Mouse (Mus musculus) hindbrain, postnatal 0 days (tissue): Measurements from ENCODE around the gene Elf2. TPM values are rescaled to one million over a fixed set of nuclear protein-coding genes. Genes with fewer than 3 reads are reported as not detected.
"Not testable (repeated sequence)": the region's sequence is repeated elsewhere in the genome, so short reads cannot be mapped to it uniquely, and the experiment has no call there.

Source experiments
- ATAC-seq: fragments of 200-750 bp; cut with Nextera tagmentation; 2 replicates; pipeline ENCODE4 v1.8.0; 2017; ENCODE audit warnings: mild to moderate bottlenecking, moderate TSS enrichment, moderate library complexity
- DNase-seq: peaks from one replicate; pipeline ENCODE4 v3.0.0-alpha.2; 2015; ENCODE audit warnings: low spot score
- H3K27ac ChIP-seq: fragments of 300-500 bp; sonication (generic); 2 replicates; pipeline ENCODE4 v1.5.1; 2014; ENCODE audit warnings: mild to moderate bottlenecking
- H3K27me3 ChIP-seq: fragments of 300-500 bp; sonication (generic); 2 replicates; pipeline ENCODE4 v1.6.1; 2014; ENCODE audit warnings: low read length, mixed read lengths; ENCODE audit not compliant: insufficient read depth
- H3K36me3 ChIP-seq: fragments of 300-500 bp; sonication (generic); 2 replicates; pipeline ENCODE4 v1.6.1; 2014; ENCODE audit warnings: low read length, mixed read lengths; ENCODE audit not compliant: insufficient read depth
- H3K4me1 ChIP-seq: fragments of 300-500 bp; sonication (generic); 2 replicates; pipeline ENCODE4 v1.6.1; 2014; ENCODE audit warnings: antibody characterized with exemption, low read length, mixed read lengths; ENCODE audit not compliant: insufficient read depth
- H3K4me2 ChIP-seq: fragments of 300-500 bp; sonication (generic); 2 replicates; pipeline ENCODE4 v1.6.1; 2014; ENCODE audit warnings: low read depth, mild to moderate bottlenecking, low read length, moderate library complexity, mixed read lengths
- H3K4me3 ChIP-seq: fragments of 300-500 bp; sonication (generic); 2 replicates; pipeline ENCODE4 v1.5.1; 2014; ENCODE audit warnings: low read length
- H3K9ac ChIP-seq: fragments of 300-500 bp; sonication (generic); replicated peaks from 2 replicates; pipeline ENCODE4 v1.6.1; 2014; ENCODE audit warnings: mild to moderate bottlenecking, low read length, moderate library complexity, mixed read lengths
- H3K9me3 ChIP-seq: fragments of 300-500 bp; sonication (generic); 2 replicates; pipeline ENCODE4 v1.6.1; 2016; ENCODE audit warnings: low read length, mixed read lengths
- CTCF ChIP-seq: IDR thresholded peaks from 2 replicates; pipeline ENCODE4 v1.5.1; 2016; ENCODE audit warnings: antibody characterized with exemption, control low read depth, low read depth
- WGBS: fragments of 180-500 bp; shearing (Covaris S2); extraction: QIAGEN DNeasy Blood & Tissue Kit; methylation state at CpG from one replicate; pipeline ENCODE4 v1.1.7; 2014; 5-methylcytosine and 5-hydroxymethylcytosine counted together
- polyA plus RNA-seq: library from polyadenylated mRNA; unstranded; fragments of >200 nt; fragmentation: Nextera tagmentation; extraction: Ambion mirVana; gene quantifications from 2 replicates; pipeline ENCODE4 v1.2.1, GENCODE M21; 2015
- total RNA-seq: library from RNA; depleted of rRNA; stranded (reverse); fragments of >200 nt; gene quantifications from 2 replicates; pipeline ENCODE4 v1.2.3, GENCODE M21; 2014

Elf2 gene
- total and polyA plus RNA-seq, 2 experiments from 2014 or later: 32.6 to 47.8 TPM

GRCm38 (mm10) chr3:51220846-51221245, 119.6 kb downstream of the Elf2 start:
- TF ChIP-seq CTCF: no peak
- H3K9ac ChIP-seq: no peak overlapping the region
- H3K27ac ChIP-seq: no peak overlapping the region
- WGBS: 67% methylated on average over 4 of the region's 4 CpGs
- H3K36me3 ChIP-seq: no peaks in the 10 kb centered on the region
- no peaks in the 10 kb centered on the region for H3K9me3 ChIP-seq
- DNase-seq (no peak), ATAC-seq (no peak)
- no peaks in the 10 kb centered on the region for H3K4me1 ChIP-seq
- no peaks in the 10 kb centered on the region for H3K27me3 ChIP-seq
- no peak overlapping the region for H3K4me2 ChIP-seq
- H3K4me3 ChIP-seq: no peak overlapping the region

- Histone ChIP-seq H3K9me3 (no peaks in the 10 kb centered on the region), H3K36me3 (no peaks in the 10 kb centered on the region), H3K4me1 (no peaks in the 10 kb centered on the region), H3K27me3 (no peaks in the 10 kb centered on the region), H3K27ac (no peak overlapping the region), H3K4me2 (no peak overlapping the region), H3K4me3 (no peak overlapping the region), H3K9ac (no peak overlapping the region)
- no peak for DNase-seq
- no peak for ATAC-seq
- no peak for TF ChIP-seq CTCF
- WGBS: 94% methylated on average over 5 of the region's 5 CpGs
Measured at GRCm38 (mm10) chr3:51219213-51219612, 121.2 kb downstream of the Elf2 start.

- 87% methylated on average over 6 of the region's 6 CpGs for WGBS
- DNase-seq: not testable (repeated sequence)
Measured at GRCm38 (mm10) chr3:51218385-51218784, 122.1 kb downstream of the Elf2 start.

DNA sequence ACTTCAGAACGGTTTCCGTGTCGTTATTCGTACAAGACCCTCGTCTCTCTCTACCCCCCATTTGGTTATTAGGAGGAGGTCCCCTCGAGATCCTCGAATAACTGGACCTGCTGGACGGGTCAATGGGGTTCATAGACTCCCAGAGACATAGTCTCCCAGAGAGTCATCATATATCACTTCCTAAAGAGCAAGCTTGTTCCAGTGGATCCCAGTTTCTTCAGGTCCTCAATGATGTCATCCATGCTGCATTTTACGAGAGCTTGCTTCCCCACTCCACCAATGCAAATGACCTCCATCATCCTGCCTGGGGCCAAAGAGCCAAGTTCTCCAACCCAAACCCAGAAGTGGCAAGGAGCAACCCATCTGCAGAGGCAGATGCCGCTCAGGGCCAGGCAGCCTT, 124.1 kb downstream of the Elf2 start:
- ATAC-seq, H3K4me2 ChIP-seq, H3K36me3 ChIP-seq, H3K27ac ChIP-seq, H3K4me3 ChIP-seq, H3K4me1 ChIP-seq, H3K9me3 ChIP-seq, H3K9ac ChIP-seq, H3K27me3 ChIP-seq, DNase-seq: not testable (repeated sequence)
- 77% methylated on average over 5 of the region's 10 CpGs for WGBS

More at GRCm38 (mm10) chr3:51218385-51218784, 122.1 kb downstream of the Elf2 start:
- H3K4me1 ChIP-seq, H3K9me3 ChIP-seq, ATAC-seq, H3K9ac ChIP-seq, H3K27ac ChIP-seq, H3K4me3 ChIP-seq, H3K27me3 ChIP-seq, H3K4me2 ChIP-seq, H3K36me3 ChIP-seq: not testable (repeated sequence)

- no peaks in the 10 kb centered on the region for H3K4me1 ChIP-seq
- H3K27me3 ChIP-seq: no peaks in the 10 kb centered on the region
- H3K4me2 ChIP-seq: no peak overlapping the region
- no peak for TF ChIP-seq CTCF
- WGBS: 83% methylated on average over 6 of the region's 6 CpGs
- ATAC-seq (no peak), DNase-seq (no peak)
- no peak overlapping the region for H3K27ac ChIP-seq
- no peak overlapping the region for H3K4me3 ChIP-seq
- H3K36me3 ChIP-seq: no peaks in the 10 kb centered on the region
- no peak overlapping the region for H3K9ac ChIP-seq
- no peaks in the 10 kb centered on the region for H3K9me3 ChIP-seq
Measured at GRCm38 (mm10) chr3:51215681-51216080, 124.8 kb downstream of the Elf2 start.

- Histone ChIP-seq H3K4me2 (no peak overlapping the region), H3K36me3 (no peaks in the 10 kb centered on the region), H3K4me3 (no peak overlapping the region), H3K4me1 (no peaks in the 10 kb centered on the region), H3K27me3 (no peaks in the 10 kb centered on the region), H3K27ac (no peak overlapping the region), H3K9me3 (no peaks in the 10 kb centered on the region), H3K9ac (no peak overlapping the region)
- no peak for ATAC-seq
- no peak for TF ChIP-seq CTCF
- no peak for DNase-seq
- 94% methylated on average over 3 of the region's 3 CpGs for WGBS
Measured at GRCm38 (mm10) chr3:51213111-51213510, 127.4 kb downstream of the Elf2 start.

DNA sequence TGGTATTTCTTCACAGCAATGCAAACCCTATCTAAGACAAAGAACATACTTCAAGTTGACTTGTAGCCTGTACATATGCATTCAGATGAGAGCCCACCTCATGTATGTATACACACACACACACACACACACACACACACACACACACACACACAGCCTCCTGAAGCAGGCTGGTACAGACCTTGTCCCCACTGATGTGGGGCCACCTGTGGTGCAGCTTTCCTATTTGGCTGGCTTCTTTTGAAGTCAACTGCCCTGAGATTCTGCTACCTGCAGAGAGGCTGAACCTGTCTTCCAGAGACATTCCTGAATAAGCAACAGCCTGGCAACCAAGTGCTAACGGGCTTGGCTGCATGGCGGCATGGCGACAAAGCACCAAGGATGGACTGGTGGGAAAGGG, 130.0 kb downstream of the Elf2 start:
- no peak overlapping the region for H3K9ac ChIP-seq
- H3K9me3 ChIP-seq: no peaks in the 10 kb centered on the region
- no peak overlapping the region for H3K4me3 ChIP-seq
- H3K27ac ChIP-seq: no peak overlapping the region
- H3K4me1 ChIP-seq: no peaks in the 10 kb centered on the region
- H3K4me2 ChIP-seq: no peak overlapping the region
- H3K36me3 ChIP-seq: no peaks in the 10 kb centered on the region
- no peaks in the 10 kb centered on the region for H3K27me3 ChIP-seq
- DNase-seq: no peak
- TF ChIP-seq CTCF: no peak
- WGBS: 81% methylated on average over 3 of the region's 3 CpGs
- no peak for ATAC-seq
